Mouse (Mus musculus) adrenal gland (tissue): ENCODE measurements at regions not wholly inside any gene's neighbourhood (a gene's known extent, or its start where the extent isn't known, plus 50 kb on each side); places are given as distances from the start of the nearest gene placed in this dataset.

Experiments used
- intact Hi-C: fragments of 180-260 bp; cut with DNase I; formaldehyde crosslinking; loops from one replicate; pipeline ENCODE4 v1.15.1; 2025
- microRNA-seq, 2 experiments: library from miRNA; unstranded; fragments of <30 nt; microRNA quantifications; one replicate each; pipeline ENCODE4; 2019

DNA sequence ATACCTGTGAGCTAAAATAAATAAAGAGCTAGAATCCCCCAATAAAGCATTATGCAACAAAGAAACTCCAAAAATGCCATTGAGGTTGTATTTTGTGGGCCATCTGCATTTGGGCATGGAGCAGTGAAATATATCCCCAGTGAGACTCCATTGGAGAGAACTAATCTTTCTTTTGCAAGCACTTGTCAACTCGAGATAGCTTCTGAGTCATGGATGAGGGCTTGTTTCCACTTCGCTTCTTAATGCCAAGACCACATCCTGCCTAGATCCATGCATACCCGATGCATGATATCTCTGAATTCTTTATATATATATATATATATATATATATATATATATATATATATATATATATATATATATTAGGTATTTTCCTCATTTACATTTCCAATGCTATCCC is 349.0 kb upstream of the Slc8a1 start:
- intact Hi-C loops, result no loop called here

DNA sequence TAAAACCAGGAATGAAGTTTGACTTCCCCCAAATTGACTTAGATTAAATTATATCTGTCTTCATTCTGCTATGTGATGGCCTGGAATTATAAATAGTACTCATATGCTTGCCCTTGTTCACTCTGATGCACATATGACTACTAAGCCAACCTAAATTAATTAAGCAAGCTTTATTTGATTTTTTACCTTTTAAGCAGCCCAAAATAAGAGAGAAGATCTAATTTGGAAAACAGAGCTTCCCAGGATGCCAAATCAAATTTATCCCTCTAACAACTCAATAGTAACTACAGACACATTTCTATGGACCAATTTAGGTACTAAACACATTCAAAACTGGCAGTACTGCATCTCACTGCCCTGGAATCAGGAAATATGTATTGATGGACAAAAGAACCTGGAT is 342.1 kb upstream of the Slc8a1 start:
- intact Hi-C loops, result no loop called here

Small RNAs in the stretch of these regions (microRNA-seq; reads per million reads assigned to microRNA genes)
- 0 reads per million in 2 experiments for gene Gm23400
- gene Gm27359, result 0 reads per million in 2 experiments
